Mouse (Mus musculus) MEL-GATA-1-ER (cell line): ENCODE measurements around the gene Twsg1.

ENCODE experiments used
- DNase-seq: peaks from one replicate; pipeline ENCODE4 v3.0.0-alpha.2; 2012; ENCODE audit warnings: low read depth; ENCODE audit errors: extremely low read depth

The Twsg1 gene

GRCm38 (mm10) chr17:65886571-65886970, 64.5 kb downstream of the Twsg1 start:
- DNase-seq = no peak

- peak; percentile 88 for DNase-seq
Measured at GRCm38 (mm10) chr17:65885697-65886529, 65.1 kb downstream of the Twsg1 start, which contains the start of gene Ralbp1. Ralbp1 (minus strand) TSS chr17:65885798.

GRCm38 (mm10) chr17:65885398-65885696, 65.7 kb downstream of the Twsg1 start:
- peak; percentile 25 for DNase-seq

- peak; percentile 98 for DNase-seq
Measured at GRCm38 (mm10) chr17:65884691-65885397, 66.2 kb downstream of the Twsg1 start.

- DNase-seq = no peak
Measured at GRCm38 (mm10) chr17:65884061-65884669, 66.9 kb downstream of the Twsg1 start.

- DNase-seq = no peak
Measured at GRCm38 (mm10) chr17:65877026-65877425, 74.0 kb downstream of the Twsg1 start.

GRCm38 (mm10) chr17:65873834-65874233, 77.2 kb downstream of the Twsg1 start:
- no peak for DNase-seq

GRCm38 (mm10) chr17:65873156-65873555, 77.9 kb downstream of the Twsg1 start:
- DNase-seq = no peak

GRCm38 (mm10) chr17:65872652-65873051, 78.4 kb downstream of the Twsg1 start:
- no peak for DNase-seq

GRCm38 (mm10) chr17:65872051-65872450, 79.0 kb downstream of the Twsg1 start:
- DNase-seq = no peak
